Mouse (Mus musculus): Measurements from ENCODE around the gene Pde4b.

Pde4b gene

GRCm38 (mm10) chr4:102408132-102408531, 320.8 kb downstream of the Pde4b start:
- DNase-seq = no peak

GRCm38 (mm10) chr4:102408938-102409337, 321.6 kb downstream of the Pde4b start:
- DNase-seq = no peak

- no peak for DNase-seq
Observed at GRCm38 (mm10) chr4:102413101-102413500, 325.8 kb downstream of the Pde4b start.

- no peak for DNase-seq
Observed at GRCm38 (mm10) chr4:102413794-102414193, 326.5 kb downstream of the Pde4b start.

GRCm38 (mm10) chr4:102414610-102415009, 327.3 kb downstream of the Pde4b start:
- no peak for DNase-seq

GRCm38 (mm10) chr4:102420794-102421397, 333.6 kb downstream of the Pde4b start:
- no peak for DNase-seq

GRCm38 (mm10) chr4:102421398-102421859, 334.1 kb downstream of the Pde4b start:
- no peak for DNase-seq

- no peak for DNase-seq
Observed at GRCm38 (mm10) chr4:102424104-102424503, 336.8 kb downstream of the Pde4b start.

GRCm38 (mm10) chr4:102425422-102425821, 338.1 kb downstream of the Pde4b start:
- DNase-seq = no peak

GRCm38 (mm10) chr4:102429730-102430341, 342.5 kb downstream of the Pde4b start:
- DNase-seq = no peak

- DNase-seq = no peak
Observed at GRCm38 (mm10) chr4:102432040-102432782, 344.9 kb downstream of the Pde4b start.

GRCm38 (mm10) chr4:102439401-102440118, 352.2 kb downstream of the Pde4b start:
- DNase-seq = no peak

- DNase-seq = no peak
Observed at GRCm38 (mm10) chr4:102440119-102440481, 352.8 kb downstream of the Pde4b start.

- no peak for DNase-seq
Observed at GRCm38 (mm10) chr4:102443533-102443932, 356.2 kb downstream of the Pde4b start.

GRCm38 (mm10) chr4:102444501-102444900, 357.2 kb downstream of the Pde4b start:
- no peak for DNase-seq

GRCm38 (mm10) chr4:102446160-102446945, 359.0 kb downstream of the Pde4b start:
- no peak for DNase-seq

- no peak for DNase-seq
Observed at GRCm38 (mm10) chr4:102456426-102456825, 369.1 kb downstream of the Pde4b start.

- DNase-seq = no peak
Observed at GRCm38 (mm10) chr4:102459216-102459999, 372.1 kb downstream of the Pde4b start.

- DNase-seq = no peak
Observed at GRCm38 (mm10) chr4:102478104-102478503, 390.8 kb downstream of the Pde4b start.

- no peak for DNase-seq
Observed at GRCm38 (mm10) chr4:102478860-102479259, 391.5 kb downstream of the Pde4b start.

- DNase-seq = no peak
Observed at GRCm38 (mm10) chr4:102480830-102481484, 393.6 kb downstream of the Pde4b start.
